Mouse (Mus musculus) brain, embryonic 14.5 days (tissue): ENCODE data around the gene Wdr72.

Experiments
- CTCF ChIP-seq: fragments of 200-500 bp; IDR thresholded peaks from 2 replicates; pipeline ENCODE4 v1.5.1; 2012; ENCODE audit warnings: inconsistent platforms, mild to moderate bottlenecking, moderate library complexity, borderline replicate concordance; ENCODE audit not compliant: insufficient read depth, insufficient read length; ENCODE audit errors: extremely low read depth
- POLR2A ChIP-seq: fragments of 200-500 bp; IDR thresholded peaks from 2 replicates; pipeline ENCODE4 v1.6.1; 2012; ENCODE audit warnings: mild to moderate bottlenecking, inconsistent platforms, borderline replicate concordance; ENCODE audit not compliant: poor library complexity, insufficient read depth, insufficient read length, severe bottlenecking; ENCODE audit errors: extremely low read depth

DNA sequence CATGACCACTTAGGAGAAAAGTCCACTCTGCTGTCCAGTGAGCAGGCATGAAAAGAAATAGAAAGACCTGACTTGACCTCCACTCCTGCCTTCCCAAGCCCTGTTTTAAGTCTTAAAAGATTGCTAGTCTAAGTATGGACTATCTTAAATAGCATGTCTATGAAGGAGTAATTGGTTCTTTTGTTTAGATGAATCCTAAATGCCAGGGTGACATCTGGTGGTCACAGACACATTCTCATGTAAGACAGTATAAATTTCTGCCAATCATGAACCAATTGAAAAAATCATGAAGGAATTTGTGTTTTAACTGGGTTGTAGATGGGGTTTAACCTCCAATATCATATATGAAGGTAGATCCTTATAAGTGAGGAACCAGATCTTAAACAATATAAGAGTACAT is 31.7 kb upstream of the Wdr72 start:
- TF ChIP-seq CTCF = no peak
- no peak for TF ChIP-seq POLR2A
